Mouse (Mus musculus): ENCODE data around the gene Sf1. TPM values are rescaled to one million over a fixed set of nuclear protein-coding genes. Genes with fewer than 3 reads are reported as not detected.

Sf1 gene
- polyA plus RNA-seq (2015; fragmentation: Nextera tagmentation; extraction: Ambion mirVana) = 118 and 129 TPM in 2 replicates

DNA sequence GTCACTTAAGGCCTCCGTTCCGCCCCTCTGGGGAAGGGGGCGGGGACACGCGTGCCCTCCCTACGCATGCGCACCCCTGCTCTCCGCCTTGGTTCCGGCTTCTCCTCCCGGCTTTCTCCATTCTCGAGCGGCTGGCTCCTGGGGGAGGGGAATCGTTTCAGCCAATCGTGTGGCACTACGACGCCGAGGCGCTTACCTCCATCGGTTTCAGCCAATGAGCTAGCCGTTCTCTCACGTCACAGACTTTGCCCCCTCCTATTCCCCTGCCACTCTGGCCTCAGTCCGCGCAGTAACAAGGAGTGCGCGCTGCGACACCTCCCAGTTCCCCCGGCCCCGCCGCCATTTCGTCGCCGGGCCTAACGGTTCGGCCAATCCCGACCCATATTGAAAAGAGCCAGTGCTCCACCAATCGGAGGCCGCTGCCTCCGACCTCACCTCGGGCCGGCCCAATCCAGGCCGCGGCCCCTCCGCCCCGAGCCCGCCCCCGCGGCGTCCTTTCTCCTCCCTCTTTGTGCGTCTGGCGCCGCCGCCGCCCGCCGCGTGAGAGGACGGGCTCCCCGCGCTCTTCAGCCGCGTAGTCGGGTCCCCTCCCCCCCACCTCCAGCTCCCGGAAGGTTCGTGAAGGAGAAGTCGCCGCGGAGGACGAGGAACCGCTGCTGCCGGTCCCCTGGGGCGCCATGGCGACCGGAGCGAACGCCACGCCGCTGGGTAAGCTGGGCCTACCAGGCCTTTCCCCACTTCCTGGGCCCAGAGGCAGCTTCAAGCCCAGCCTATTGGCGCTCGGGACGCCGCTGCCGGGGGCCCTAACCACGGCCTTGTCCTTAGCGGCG, at the start of gene Sf1:
Gene Sf1 (plus strand): TSS at position 280 of the 830 bp plus-strand sequence.
- WGBS = under 1% methylated on average over 82 of the region's 85 CpGs
- H3K9me3 ChIP-seq = no peaks in the 10 kb centered on the region
- peaks cover 9% of the 10 kb centered on the region for H3K4me1 ChIP-seq (replicated peaks)
- H3K36me3 ChIP-seq = peaks cover 9% of the 10 kb centered on the region
- H3K27me3 ChIP-seq (replicated peaks) = no peaks in the 10 kb centered on the region
- peak within 1 kb of the TSS; percentile 99 for H3K27ac ChIP-seq
- peak within 1 kb of the TSS; percentile 99 for H3K9ac ChIP-seq
- peak within 1 kb of the TSS; percentile 72 for H3K4me2 ChIP-seq (replicated peaks)
- H3K4me3 ChIP-seq (replicated peaks) = peak within 1 kb of the TSS; percentile 96
- ATAC-seq = peak; percentile 98

DNA sequence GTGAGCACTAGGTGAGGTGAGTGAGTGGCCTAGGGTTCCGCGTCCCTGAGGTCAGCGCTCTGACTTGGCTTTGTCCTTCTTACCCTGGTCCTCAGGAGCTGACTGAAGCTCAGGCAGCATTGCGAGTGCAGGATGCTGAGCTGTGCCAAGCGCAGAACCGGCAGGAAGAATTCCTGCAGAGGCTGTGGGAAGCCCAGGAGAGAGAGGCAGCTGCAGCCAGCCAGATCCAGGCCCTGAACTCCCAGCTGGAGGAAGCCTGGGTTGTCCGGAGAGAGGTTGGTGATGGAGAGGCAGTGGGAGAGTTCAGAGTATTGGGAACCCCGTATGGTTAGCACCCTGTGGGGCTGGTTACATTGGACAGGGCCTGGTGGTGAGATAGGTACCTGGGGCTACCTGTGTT, 49.7 kb upstream of the Sf1 start:
- Histone ChIP-seq H3K27ac (no peak overlapping the region), H3K4me1 (replicated peaks) (peaks cover 1% of the 10 kb centered on the region; the same call in 1 of the 2 replicates), H3K27me3 (replicated peaks) (no peaks in the 10 kb centered on the region), H3K9ac (no peak overlapping the region), H3K4me2 (replicated peaks) (no peak overlapping the region), H3K9me3 (no peaks in the 10 kb centered on the region), H3K4me3 (replicated peaks) (no peak overlapping the region), H3K36me3 (peaks cover 48% of the 10 kb centered on the region)
- 91% methylated on average over 8 of the region's 8 CpGs for WGBS
- ATAC-seq = no peak

DNA sequence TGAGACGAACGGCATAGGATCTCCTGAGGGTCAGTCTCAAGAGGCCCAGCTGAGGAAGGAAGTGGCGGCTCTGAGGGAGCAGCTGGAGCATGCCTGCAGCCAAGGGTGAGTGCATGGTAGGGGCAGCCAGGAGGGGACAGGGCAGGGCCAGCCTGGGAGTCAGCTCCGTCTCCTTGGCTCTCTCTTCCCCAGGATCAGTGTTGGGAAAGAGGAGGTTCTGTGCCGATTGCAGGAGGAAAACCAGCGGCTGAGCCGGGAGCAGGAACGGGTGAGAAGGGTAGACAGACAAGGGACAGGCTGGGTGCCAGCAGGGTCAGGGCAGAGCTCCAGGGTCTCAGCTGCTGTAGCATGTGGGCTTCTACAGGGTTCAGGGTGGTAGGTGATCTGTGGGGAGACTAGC, 49.0 kb upstream of the Sf1 start:
- Histone ChIP-seq H3K4me2 (replicated peaks) (no peak overlapping the region), H3K36me3 (peaks cover 48% of the 10 kb centered on the region)
- WGBS = 78% methylated on average over 8 of the region's 8 CpGs

DNA sequence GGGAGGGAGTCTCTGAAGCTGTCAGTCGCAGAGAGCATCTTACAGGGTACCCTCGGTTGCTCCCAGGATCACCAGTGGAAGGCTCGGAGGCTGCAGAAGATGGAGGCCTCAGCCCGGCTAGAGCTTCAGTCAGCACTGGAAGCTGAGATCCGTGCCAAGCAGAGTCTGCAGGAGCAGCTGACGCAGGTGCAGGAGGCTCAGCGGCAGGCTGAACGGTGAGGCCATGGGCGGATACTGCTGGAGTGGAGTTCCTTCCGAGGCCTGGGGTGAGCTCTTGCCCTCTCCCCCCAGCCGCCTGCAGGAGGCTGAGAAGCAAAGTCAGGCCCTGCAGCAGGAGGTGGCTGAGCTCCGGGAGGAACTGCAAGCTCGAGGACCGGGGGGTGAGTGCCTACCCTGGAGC, 47.9 kb upstream of the Sf1 start:
- no peak overlapping the region for H3K4me2 ChIP-seq (replicated peaks)
- H3K27ac ChIP-seq = no peak overlapping the region
- H3K27me3 ChIP-seq (replicated peaks) = no peaks in the 10 kb centered on the region
- no peak overlapping the region for H3K4me3 ChIP-seq (replicated peaks)
- WGBS = 75% methylated on average over 14 of the region's 14 CpGs
- H3K36me3 ChIP-seq = peaks cover 51% of the 10 kb centered on the region
- no peak for ATAC-seq
- H3K4me1 ChIP-seq (replicated peaks) = no peaks in the 10 kb centered on the region
- H3K9me3 ChIP-seq = no peaks in the 10 kb centered on the region
- no peak overlapping the region for H3K9ac ChIP-seq

More for the DNA sequence above, 49.0 kb upstream of the Sf1 start:
- H3K27ac ChIP-seq = no peak overlapping the region
- no peak for ATAC-seq
- no peak overlapping the region for H3K4me3 ChIP-seq (replicated peaks)
- H3K9me3 ChIP-seq = no peaks in the 10 kb centered on the region
- H3K9ac ChIP-seq = no peak overlapping the region
- H3K27me3 ChIP-seq (replicated peaks) = no peaks in the 10 kb centered on the region
- H3K4me1 ChIP-seq (replicated peaks) = no peaks in the 10 kb centered on the region

DNA sequence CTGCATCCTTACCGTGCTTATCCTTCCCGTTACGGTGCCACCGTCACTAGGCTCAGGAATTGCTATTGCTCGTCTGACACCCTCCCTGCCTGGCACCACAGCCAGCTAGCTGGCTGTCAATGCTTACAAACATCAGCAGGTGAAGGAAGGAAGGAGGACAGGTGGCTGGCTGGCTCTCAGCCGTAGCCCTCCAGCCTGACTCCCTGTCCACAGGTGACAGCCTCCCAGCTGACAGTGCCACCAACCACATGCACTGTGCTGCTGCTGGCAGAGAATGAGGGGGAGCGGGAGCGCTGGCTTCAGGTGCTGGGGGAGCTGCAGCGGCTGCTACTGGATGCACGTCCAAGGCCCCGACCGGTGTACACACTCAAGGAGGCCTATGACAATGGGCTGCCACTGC, 45.3 kb upstream of the Sf1 start:
- WGBS = 89% methylated on average over 12 of the region's 12 CpGs
- H3K36me3 ChIP-seq = peaks cover 58% of the 10 kb centered on the region

DNA sequence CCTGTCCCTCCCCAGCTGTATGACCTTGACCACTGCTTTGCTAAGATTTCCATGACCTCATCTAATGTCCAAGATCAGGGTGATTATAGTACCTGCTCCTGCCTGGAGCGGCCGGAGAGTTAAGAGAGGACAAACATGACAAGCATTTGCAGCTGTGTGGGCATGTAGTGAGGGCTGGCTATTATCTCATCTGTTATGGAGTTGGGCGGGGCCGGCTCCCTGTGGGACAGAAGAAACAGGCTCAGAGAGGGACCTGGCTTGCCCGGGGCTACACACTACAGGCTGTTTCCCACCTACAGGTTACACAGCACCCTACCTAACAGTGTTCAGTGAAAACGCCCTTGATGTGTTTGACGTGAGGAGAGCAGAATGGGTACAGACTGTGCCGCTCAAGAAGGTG, 42.1 kb upstream of the Sf1 start:
- WGBS = 59% methylated on average over 8 of the region's 8 CpGs
- Histone ChIP-seq H3K4me1 (replicated peaks) (0 out of 2 replicates have a peak, but pooled peaks cover 3% of the 10 kb centered on the region), H3K9me3 (no peaks in the 10 kb centered on the region), H3K27ac (no peak overlapping the region), H3K4me3 (replicated peaks) (no peak overlapping the region), H3K27me3 (replicated peaks) (no peaks in the 10 kb centered on the region), H3K4me2 (replicated peaks) (no peak overlapping the region), H3K9ac (no peak overlapping the region; the same call in 1 of the 2 replicates), H3K36me3 (peaks cover 35% of the 10 kb centered on the region)
- peak; percentile 29; the same call in 1 of the 2 replicates for ATAC-seq

More for the DNA sequence above, 45.3 kb upstream of the Sf1 start:
- H3K27ac ChIP-seq = no peak overlapping the region
- no peak for ATAC-seq
- no peak overlapping the region for H3K9ac ChIP-seq
- H3K27me3 ChIP-seq (replicated peaks) = no peaks in the 10 kb centered on the region
- 0 out of 2 replicates have a peak, but pooled peaks cover 3% of the 10 kb centered on the region for H3K4me1 ChIP-seq (replicated peaks)
- no peaks in the 10 kb centered on the region for H3K9me3 ChIP-seq
- no peak overlapping the region for H3K4me3 ChIP-seq (replicated peaks)
- H3K4me2 ChIP-seq (replicated peaks) = no peak overlapping the region

DNA sequence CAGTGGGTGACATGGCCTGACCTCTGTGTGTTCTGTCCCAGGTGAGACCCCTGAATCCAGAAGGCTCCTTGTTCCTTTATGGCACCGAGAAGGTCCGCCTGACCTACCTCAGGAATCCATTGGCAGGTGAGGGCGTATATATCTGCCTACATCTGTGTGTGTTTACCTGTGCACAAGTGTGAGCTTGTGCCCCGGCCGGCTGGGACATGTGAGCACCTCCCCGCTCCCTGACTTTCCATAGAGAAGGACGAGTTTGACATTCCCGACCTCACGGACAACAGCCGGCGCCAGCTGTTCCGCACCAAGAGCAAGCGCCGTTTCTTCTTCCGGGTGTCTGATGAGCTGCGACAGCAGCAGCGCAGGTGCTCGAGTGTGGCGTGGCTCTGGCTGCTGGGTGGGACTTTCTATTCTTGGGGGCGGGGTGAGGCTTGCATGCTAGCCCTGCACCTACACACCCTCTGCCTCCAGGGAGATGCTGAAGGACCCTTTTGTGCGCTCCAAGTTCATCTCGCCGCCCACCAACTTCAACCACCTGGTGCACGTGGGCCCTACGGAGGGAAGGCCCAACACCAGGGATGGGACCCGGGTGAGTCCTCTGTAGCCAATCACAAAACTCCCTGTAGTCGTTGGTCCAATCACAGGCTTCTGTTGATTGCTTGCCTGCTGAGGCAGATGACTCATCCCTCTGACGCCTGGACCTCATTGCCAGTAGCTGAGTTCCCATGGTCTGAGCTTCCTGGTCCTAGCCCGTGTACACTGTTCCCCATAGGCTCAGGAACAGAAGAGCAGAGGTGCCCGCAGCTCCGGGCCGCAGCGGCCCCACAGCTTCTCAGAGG, 41.5 kb upstream of the Sf1 start:
- Histone ChIP-seq H3K36me3 (peaks cover 32% of the 10 kb centered on the region), H3K4me1 (replicated peaks) (0 out of 2 replicates have a peak, but pooled peaks cover 3% of the 10 kb centered on the region), H3K27ac (no peak overlapping the region), H3K27me3 (replicated peaks) (no peaks in the 10 kb centered on the region), H3K4me3 (replicated peaks) (no peak overlapping the region), H3K9me3 (no peaks in the 10 kb centered on the region), H3K4me2 (replicated peaks) (0 out of 2 replicates have a peak overlapping the region, but pooled peaks have one; percentile 2), H3K9ac (no peak overlapping the region)
- ATAC-seq = peak; percentile 75
- 69% methylated on average over 33 of the region's 33 CpGs for WGBS

DNA sequence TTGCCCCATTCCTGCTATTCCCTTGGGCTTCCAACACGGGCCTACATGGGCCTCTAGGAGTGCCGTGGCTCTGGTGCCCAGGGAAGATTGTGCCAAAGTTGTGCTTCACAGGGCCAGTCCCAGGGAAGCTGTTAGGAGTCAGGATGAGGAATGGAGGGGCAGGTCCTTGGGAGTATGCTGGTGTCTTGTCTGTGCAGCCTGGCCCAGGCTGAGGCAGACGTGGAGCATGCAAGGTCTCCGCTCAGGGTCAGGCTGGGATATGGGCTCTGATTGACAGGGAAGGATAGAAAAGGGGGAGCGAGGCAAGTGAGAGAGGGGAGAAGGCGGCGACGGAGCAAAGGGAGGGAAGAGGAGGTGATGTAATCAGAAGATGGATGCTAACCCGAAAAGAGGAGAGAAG, 38.7 kb upstream of the Sf1 start:
- Histone ChIP-seq H3K36me3 (peaks cover 20% of the 10 kb centered on the region), H3K4me3 (replicated peaks) (no peak overlapping the region), H3K4me2 (replicated peaks) (no peak overlapping the region), H3K9me3 (no peaks in the 10 kb centered on the region), H3K4me1 (replicated peaks) (0 out of 2 replicates have a peak, but pooled peaks cover 3% of the 10 kb centered on the region), H3K27ac (no peak overlapping the region), H3K27me3 (replicated peaks) (no peaks in the 10 kb centered on the region), H3K9ac (no peak overlapping the region)
- WGBS = 80% methylated on average over 9 of the region's 9 CpGs
- no peak for ATAC-seq

DNA sequence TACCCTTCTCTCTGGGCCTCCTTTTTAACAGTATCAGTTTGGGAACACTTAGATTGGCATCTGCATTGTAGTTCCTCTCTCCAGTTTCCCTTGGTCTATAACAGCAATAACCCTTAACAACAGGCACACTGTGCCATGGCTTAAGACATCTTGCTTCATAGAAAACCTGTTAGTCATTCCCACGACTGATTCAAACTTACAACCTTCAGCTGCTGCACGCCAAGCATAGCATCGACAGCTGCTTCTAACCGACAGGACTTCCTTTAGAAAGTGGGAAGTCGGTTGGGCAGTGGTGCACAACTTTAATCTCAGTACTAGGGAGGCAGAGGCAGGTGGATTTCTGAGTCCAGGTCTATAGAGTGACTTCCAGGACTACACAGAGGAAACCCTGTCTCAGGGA, 32.3 kb upstream of the Sf1 start:
- Histone ChIP-seq H3K4me1 (replicated peaks) (peaks cover 15% of the 10 kb centered on the region), H3K27ac (no peak overlapping the region), H3K4me3 (replicated peaks) (no peak overlapping the region), H3K9ac (0 out of 2 replicates have a peak overlapping the region, but pooled peaks have one; percentile 21), H3K27me3 (replicated peaks) (no peaks in the 10 kb centered on the region), H3K4me2 (replicated peaks) (peak overlapping the region; percentile 46), H3K36me3 (no peaks in the 10 kb centered on the region), H3K9me3 (no peaks in the 10 kb centered on the region)
- ATAC-seq = no peak
- WGBS = 61% methylated on average over 5 of the region's 5 CpGs

DNA sequence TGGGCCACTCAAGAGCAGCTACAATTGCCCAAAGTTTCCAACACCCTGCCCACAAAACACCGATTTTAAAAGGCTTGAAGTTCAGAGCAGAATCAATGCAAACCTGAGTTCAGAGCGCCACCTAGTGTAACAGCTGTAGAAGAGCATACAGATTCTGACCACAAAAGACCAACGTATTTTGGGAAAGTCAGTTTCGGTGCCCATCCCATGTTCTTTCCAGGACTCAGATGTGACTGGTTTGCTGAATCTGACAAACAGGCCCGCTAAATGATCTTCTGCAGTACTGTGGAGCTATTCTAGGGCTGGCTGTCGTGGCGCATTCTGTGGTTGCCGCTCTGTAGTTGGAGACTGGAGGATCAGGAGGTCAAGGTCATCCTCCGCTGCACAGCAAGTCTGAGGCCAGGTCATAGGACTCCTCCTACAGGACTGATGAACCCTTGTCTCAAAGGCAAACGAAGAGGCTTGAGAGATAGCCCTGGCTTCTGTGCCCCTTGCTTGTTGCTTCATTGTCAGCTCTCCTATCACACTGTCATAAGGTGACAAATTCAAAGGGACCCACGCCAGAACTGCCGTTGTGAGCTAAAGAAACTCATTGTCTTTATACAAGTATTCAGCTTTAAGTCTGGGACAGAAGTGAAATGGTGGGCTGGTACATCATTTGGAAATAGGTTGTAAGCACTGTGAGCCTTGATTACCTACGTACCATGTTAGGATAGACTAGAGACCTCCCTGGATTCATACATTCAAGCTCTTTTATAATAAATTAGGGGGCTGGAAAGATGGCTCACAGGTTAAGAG, 31.6 kb upstream of the Sf1 start:
- H3K4me3 ChIP-seq (replicated peaks) = no peak overlapping the region
- H3K4me1 ChIP-seq (replicated peaks) = peaks cover 23% of the 10 kb centered on the region
- H3K27ac ChIP-seq = no peak overlapping the region
- 22% methylated on average over 13 of the region's 13 CpGs for WGBS
- no peaks in the 10 kb centered on the region for H3K9me3 ChIP-seq
- H3K27me3 ChIP-seq (replicated peaks) = no peaks in the 10 kb centered on the region
- H3K36me3 ChIP-seq = 0 out of 2 replicates have a peak, but pooled peaks cover under 1% of the 10 kb centered on the region
- peak overlapping the region; percentile 34 for H3K9ac ChIP-seq
- ATAC-seq = no peak
- H3K4me2 ChIP-seq (replicated peaks) = peak overlapping the region; percentile 46

DNA sequence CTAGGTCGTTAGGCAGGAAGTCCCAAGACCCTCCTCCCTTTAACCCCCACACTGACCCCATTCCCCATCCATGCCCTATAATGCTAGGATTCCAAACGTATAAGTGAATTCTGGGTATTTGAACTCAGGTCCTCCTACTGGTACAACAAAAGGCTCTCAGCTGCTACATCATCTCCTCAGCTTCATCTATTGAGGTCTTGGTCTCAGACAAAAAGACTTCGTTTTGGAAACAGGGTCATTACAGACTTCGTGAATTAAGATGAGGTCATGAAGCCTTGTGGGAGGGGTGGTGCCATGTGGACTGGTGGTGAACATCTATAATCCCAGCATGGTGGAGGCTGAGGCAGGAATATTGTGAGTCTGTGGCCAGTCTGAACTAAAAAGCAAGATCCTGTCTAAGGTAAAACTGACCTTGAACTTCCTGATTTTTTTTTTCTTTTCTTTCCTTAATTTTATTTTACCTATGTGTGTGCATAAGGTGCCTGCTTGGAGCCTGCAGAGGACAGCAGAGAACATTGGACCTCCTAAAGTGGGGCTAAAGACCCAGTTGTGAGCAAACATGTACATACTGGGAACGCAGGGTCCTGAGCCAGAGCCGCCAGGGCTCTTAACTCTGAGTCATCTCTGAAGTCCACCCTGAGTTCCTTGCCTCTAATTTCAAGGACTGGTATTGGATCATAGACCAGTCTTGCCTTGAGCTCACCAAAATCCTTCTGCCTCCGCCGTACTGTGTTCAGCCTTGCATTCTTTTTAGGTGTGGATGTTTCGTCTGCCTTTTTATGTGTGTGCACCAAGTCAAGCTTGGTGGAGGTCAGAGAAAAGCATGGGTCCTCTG, 29.5 kb upstream of the Sf1 start:
- peaks cover 27% of the 10 kb centered on the region for H3K4me1 ChIP-seq (replicated peaks)
- no peaks in the 10 kb centered on the region for H3K9me3 ChIP-seq
- peak overlapping the region; percentile 27 for H3K9ac ChIP-seq
- ATAC-seq = peak; percentile 26
- H3K36me3 ChIP-seq = peaks cover 20% of the 10 kb centered on the region
- H3K4me2 ChIP-seq (replicated peaks) = peak overlapping the region; percentile 76
- peak overlapping the region; percentile 80 for H3K27ac ChIP-seq
- no peaks in the 10 kb centered on the region for H3K27me3 ChIP-seq (replicated peaks)
- H3K4me3 ChIP-seq (replicated peaks) = peak overlapping the region; percentile 89; the same call in 1 of the 2 replicates
- WGBS = 55% methylated on average over 9 of the region's 9 CpGs
